12 mouse cellular contexts compared by ENCODE assay signal in the genomic region with DNA sequence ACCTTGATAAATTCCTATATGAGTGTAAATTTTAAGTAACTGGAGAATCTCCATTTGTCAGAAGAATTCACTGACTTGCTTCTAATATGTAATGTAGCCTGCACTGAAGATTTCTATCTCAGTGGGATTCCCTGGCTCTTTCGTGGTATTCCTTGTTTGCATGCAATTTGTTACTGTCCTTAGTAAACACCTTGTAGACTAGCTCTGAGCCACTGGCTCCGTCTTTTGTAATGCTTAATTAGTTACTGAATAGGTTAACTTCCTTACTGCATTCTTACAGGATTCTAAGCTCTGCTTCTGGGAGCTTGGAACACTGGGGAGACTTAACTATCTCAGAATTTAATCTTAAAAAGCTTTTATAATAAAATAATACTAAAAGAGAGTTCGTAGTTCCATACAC.
"Had no signal": no experiment of that assay in that cellular context is flagged by ENCODE, and none has a peak within 500 bp of the region (broad histone marks: within the 10 kb centered on the region; RNA-seq: fewer than 3 reads in every experiment).

No protein-coding gene starts in this region.

- DNase-seq: liver, postnatal 0 days; lung, adult 2 months; lung, postnatal 14 days; lung, postnatal 36 days; retina, postnatal 1 day; right cerebral cortex, adult 18-20 months; right cerebral cortex, postnatal 25 days; right cerebral cortex, postnatal 4 days; spleen, adult 18-20 months; thymus, adult 18-20 months; thymus, postnatal 25 days; thymus, postnatal 4 days had no signal
